Mouse (Mus musculus) WW6 (cell line): Measurements from ENCODE around the gene H2al1m.
"Not testable (repeated sequence)": the region's sequence is repeated elsewhere in the genome, so short reads cannot be mapped to it uniquely, and the experiment has no call there.

Experiments used
- DNase-seq: peaks from one replicate; pipeline ENCODE4 v3.0.0-alpha.2; 2013; ENCODE audit warnings: low read depth, low spot score

The H2al1m gene

DNA sequence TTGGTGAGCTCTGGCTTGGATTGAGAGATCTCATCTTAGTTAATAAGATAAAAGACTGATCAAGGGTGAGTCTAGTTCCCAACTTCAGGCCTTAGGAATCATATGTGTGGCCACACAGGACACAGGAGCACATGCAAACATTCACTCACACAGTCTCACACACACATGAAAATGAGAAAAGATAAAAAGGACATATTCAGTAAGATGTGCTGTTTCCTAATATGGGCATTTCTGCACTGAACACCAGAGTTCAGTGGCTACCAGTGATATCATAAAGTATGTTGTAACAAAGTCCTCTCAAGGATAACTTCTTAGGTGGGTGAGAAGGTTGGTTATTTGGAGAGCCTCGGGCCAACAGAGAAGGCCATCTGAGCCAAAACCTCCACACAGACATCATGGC is at the start of gene H2al1m:
Gene H2al1m (plus strand): TSS at position 301 of the 400 bp plus-strand sequence.
- not testable (repeated sequence) for DNase-seq

- no peak for DNase-seq
Observed at GRCm38 (mm10) chrX:9240737-9241591, 42.6 kb upstream of the H2al1m start.

DNA sequence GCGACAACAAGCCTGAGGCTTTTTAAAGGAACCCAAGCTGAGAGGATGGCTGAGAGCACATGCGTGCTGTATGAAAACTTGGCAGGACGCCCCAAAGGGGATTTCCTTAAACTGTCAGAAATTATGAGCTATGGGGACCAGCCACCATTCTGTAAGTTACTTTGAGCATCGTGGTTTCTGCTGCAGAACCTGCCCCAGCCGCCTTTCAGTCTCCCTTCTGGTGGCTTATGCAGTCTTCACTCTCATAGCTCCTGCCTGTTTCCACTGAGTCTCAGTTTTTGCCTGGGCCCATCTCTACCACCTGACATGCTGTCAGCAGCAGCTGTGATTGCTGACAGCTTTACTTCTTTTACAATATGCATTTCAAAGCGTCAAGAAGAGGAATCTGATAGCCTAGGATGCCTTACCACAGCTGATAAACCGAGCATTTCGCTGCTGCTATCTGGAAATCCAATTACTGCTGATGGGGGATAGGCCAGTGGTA is 40.1 kb upstream of the H2al1m start:
- no peak for DNase-seq

DNA sequence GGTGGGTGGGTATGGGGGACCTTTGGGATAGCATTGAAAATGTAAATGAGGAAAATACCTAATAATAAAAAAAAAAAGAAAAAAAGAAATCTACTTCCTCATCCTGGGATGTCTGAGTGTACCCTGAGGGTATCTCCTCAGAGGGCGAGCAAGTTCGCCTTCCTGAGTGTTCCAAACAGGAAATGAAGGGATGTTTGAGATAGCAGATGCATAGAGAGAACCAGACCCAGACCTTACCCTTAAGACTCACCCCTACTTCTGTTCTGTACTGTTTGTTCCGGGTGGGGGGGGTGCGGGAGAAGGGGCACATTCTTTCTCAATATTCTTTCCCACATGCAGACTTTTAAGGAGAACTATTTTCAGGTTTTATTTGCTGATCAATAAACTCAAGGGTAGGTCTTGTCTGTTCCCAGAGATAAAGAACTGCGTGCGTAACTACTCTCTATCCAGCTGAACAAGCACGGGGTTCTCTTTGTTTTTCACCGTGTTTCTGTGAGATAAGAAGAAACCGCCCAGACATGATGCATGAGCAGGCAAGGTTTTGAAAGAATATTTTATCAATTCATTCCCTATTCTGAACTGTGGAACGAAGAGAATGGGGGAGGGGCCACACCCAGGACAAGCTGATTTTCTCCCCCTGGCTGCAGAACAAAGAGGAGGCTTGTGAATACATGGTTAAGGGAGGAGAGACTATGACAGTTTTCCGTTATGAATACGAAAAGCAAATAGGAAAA is 38.8 kb upstream of the H2al1m start:
- no peak for DNase-seq

DNA sequence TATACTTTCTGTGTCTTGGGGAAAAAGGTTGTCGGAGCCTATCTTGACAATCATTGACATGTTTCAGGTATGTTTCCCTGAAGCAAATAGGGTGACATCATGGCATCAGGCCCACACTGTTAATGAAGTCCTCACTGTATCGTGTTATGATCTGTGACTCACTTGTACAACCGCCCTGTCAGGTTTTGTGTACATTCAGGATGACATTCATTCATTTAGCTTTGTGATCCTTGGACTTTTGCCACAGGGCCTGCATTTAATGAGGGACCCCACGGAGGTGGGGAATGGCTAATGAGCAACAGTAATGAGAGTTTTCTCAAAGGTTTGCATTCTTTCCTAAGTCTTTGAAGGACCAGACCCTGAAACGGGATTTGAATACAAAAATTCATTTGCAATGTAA is 34.7 kb upstream of the H2al1m start:
- DNase-seq = no peak

- DNase-seq = no peak
Observed at GRCm38 (mm10) chrX:9253990-9254389, 29.6 kb upstream of the H2al1m start.

DNA sequence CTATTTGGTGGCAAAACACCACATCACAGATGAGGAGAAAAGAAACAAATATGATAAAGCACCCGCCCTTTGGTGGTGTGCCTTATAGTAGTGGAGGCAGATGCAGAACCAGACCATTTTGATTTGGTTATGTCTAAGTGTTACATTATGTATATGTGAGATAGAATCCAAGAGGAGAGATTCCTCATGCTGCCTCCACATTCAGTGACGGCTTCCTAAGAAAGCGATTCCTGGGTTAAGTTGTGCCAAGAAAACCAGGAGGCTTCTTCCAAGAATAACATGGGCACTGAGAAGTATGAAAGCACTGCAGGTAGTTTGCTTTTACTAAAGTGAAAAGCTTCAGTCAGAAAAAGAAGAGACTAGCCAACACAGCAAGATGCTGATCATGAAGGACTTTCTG is 28.7 kb upstream of the H2al1m start:
- DNase-seq = no peak

DNA sequence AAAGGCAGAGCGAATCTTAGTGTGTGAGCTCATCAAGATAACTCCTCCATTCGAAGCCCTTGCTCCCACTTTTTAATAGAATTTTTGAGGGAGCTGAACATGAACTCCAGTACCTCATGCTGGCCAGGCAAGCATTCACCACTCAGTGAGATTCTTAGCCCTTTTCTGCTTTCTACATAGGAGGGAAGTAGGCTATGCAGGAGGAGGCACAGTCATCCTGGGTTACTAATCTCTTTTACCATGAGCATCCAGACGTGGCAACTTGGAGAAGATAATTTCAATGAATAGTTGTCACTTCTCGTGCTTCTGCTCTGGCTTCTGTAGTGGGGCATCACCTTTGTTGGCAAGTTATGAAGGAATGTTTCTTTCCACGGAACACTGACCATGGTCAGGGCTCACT is 26.8 kb upstream of the H2al1m start, which contains the start of gene Gm14862:
Gene Gm14862 (minus strand): TSS at position 134 of the 400 bp plus-strand sequence.
- DNase-seq = no peak

DNA sequence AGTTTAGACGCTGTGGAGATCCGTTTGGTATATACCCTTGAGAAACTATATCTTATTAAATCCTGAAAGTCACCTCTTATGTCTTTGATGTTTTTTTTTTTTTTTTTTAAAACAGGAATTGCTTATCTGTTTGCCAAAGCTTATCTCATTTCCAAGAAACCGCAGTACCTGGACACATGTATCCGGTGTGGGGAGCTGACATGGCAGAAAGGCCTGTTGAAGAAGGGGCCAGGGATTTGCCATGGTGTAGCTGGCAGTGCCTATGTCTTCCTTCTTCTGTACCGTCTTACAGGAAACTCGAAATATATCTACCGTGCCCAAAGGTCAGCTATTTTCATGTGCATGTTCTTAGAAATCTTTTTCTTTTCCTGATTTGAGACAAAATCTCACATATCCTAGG is 25.7 kb upstream of the H2al1m start:
- no peak for DNase-seq

DNA sequence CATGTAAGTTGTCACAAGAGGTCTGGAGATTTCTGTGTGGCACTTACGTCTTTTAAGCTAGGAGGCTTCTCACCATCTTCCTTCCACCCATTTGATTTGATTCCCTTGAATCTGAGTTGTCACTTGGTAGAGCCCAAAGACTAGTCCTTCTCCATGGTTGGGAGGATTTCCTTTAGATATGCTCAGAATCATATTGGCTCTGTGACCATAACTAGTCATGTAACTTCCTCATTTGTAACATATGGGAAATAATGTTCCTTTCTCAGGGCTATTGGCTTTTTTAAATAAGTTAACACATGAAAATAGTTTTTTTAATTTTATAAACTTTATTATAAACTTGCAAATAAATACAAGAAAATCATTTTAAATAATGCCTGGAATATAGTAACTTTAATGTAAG is 24.3 kb upstream of the H2al1m start:
- no peak for DNase-seq

- DNase-seq = no peak
Observed at GRCm38 (mm10) chrX:9271112-9271511, 12.5 kb upstream of the H2al1m start.

DNA sequence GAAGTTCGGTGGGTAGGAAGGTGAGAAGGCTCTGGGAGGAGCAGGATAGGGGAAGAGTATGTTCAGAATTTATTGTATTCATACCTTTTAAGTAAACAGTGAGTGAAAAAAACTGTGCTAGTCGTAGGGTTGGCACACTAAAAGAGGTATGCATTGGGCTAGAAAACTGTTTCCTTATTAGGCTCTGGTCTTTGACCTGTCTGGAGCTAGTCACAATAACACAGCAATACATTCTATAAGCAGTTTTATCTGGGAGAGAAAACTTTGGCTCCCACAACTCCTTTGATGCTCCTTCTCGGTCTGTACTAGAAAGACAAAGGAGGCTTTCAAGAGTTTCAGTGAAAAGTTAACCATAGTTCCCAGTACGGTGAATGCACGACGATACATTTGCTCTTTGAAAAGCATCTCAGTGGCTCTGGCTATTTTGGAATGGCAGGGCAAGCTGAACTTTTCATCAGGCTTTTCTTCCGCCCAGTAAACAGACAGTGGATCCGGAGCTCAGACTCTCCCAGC is 11.6 kb upstream of the H2al1m start:
- DNase-seq = no peak

- DNase-seq = no peak
Observed at GRCm38 (mm10) chrX:9272460-9273361, 10.9 kb upstream of the H2al1m start, which contains the start of gene Xk. Gene Xk (plus strand): TSS chrX:9272756.

DNA sequence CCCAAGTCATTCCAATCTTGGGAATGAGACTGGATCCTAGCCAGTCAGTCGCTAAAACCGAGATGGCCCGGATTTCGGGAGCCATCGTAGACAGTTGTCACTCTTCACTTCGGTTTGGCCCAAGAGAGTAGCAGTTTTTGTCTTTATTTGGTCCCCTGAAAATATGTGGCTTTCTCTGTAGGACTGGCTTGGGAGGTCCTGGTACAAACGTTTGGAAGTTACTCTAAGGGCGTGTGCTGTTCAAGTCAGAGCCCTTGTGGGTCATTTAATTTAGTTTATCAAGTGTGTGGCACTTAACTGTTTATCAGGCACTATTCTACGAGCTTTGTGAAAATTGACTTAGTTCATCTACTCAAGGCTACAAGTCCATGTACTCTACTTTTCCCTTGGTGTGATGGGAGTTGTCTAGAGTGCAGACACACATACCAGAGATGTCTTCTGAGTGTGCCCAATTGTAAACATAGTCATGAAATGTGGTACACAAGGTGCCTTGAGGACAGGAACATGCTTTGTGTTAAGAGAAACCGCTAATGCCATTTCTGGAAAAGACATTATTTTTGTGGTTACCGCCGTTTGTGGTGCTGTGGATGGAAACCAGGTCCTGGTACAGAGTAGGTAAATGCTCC is 10.1 kb upstream of the H2al1m start:
- DNase-seq = no peak

GRCm38 (mm10) chrX:9274321-9274720 is 9.2 kb upstream of the H2al1m start:
- no peak for DNase-seq

DNA sequence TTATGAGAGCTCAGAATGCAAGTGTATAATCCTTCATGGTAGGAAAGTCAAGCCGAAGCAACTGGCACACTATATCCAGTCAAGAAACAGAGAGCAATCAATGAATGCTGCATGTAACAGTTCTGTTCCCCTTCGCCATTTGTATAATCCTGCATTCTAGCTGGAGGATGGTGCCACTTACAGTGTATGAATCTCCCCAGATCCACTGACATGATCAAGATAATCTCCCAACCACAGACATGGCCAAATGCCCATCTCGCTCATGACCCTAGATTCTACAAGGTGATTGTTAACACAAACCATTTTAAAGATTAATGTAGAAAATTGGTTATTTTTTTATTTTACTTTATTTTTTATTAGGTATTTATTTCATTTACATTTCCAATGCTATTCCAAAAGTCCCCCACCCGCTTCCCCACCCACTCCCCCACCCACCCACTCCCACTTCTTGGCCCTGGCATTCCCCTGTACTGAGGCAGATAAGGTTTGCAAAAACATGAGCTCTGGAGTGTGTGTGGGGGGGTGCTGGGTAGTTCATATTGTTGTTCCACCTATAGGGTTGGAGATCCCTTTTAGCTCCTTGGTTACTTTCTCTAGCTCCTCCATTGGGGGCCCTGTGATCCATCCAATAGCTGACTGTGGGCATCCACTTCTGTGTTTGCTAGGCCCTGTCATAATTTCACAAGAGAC is 9.7 kb downstream of the H2al1m start:
- not testable (repeated sequence) for DNase-seq

- DNase-seq = no peak
Observed at GRCm38 (mm10) chrX:9298413-9298864, 14.9 kb downstream of the H2al1m start.

- DNase-seq = no peak
Observed at GRCm38 (mm10) chrX:9302791-9303190, 19.2 kb downstream of the H2al1m start.

- no peak for DNase-seq
Observed at GRCm38 (mm10) chrX:9303455-9303854, 19.9 kb downstream of the H2al1m start.

DNA sequence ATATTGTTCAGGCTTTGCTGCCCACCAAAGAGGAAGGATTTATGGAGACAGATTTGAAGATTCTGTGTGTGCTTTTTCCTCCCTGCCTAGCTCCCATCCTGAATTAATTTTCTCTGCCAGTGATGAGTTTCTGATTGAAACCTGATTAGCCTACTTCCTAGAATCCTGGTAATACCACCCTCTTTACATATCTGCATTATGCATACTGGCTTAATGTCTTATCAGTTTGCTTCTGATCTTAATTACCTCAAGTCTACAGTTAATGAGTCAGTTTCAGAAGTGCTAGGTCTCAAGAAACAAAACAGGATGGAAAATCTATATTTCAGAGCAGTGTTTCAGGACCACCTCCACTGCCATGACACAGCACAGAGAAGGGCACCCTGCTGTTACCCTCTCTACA is 32.9 kb downstream of the H2al1m start:
- DNase-seq = not testable (repeated sequence)
